Mouse (Mus musculus) liver, embryonic 14.5 days (tissue): Measurements from ENCODE around the gene Arhgap9.
A peak's percentile ranks its signal among the peaks of the same experiment; 100 is the strongest.

Experiments used
- CTCF ChIP-seq: IDR thresholded peaks from 2 replicates; pipeline ENCODE4 v1.5.1; 2016; ENCODE audit warnings: antibody characterized with exemption, low read depth, control low read depth
- EP300 ChIP-seq: IDR thresholded peaks from 2 replicates; pipeline ENCODE4 v1.6.1; 2016; ENCODE audit warnings: antibody characterized with exemption, low read depth

GRCm38 (mm10) chr10:127324495-127324894 is 2.7 kb downstream of the Arhgap9 start:
- TF ChIP-seq CTCF (peak; percentile 58), EP300 (no peak)
